In genomic region chr1:132199244-132199643, GRCm38 (mm10) we compare ENCODE assay signal across 15 mouse cellular contexts. TPM values are rescaled to one million over a fixed set of nuclear protein-coding genes. Genes with fewer than 3 reads are reported as not detected.
DNase-seq lines count a peak whose midpoint lies in the region; ATAC-seq and TF ChIP-seq lines count a peak whose summit lies in the region.
"Had no signal": no experiment of that assay in that cellular context is flagged by ENCODE, and none has a peak within 500 bp of the region (broad histone marks: within the 10 kb centered on the region; RNA-seq: fewer than 3 reads in every experiment).

No protein-coding gene starts in this region.

- H3K4me2 ChIP-seq in forebrain, embryonic 11.5 days (ENCODE audit: low read depth, low read length, severe bottlenecking) = no peak overlapping the region
- H3K4me2 ChIP-seq in midbrain, embryonic 14.5 days (ENCODE audit: low read length) = no peak overlapping the region

- H3K36me3 ChIP-seq in ES-Bruce4 (ENCODE audit: control insufficient read depth, insufficient read depth, low read length, poor library complexity, severe bottlenecking) = no peaks in the 10 kb centered on the region
- H3K36me3 ChIP-seq in forebrain, embryonic 11.5 days (ENCODE audit: control insufficient read depth, insufficient read depth, low read length) = no peaks in the 10 kb centered on the region
- H3K36me3 ChIP-seq in midbrain, embryonic 14.5 days (ENCODE audit: control insufficient read depth, insufficient read depth, low read length) = 0 out of 2 replicates have a peak, but pooled peaks cover 9% of the 10 kb centered on the region

- intact Hi-C loops in gastrocnemius, postnatal 14 days (cut with DNase I; ENCODE audit: low total_unique reads) = no loop called here

- no peaks in the 10 kb centered on the region for H3K27me3 ChIP-seq in ES-Bruce4 (ENCODE audit: control insufficient read depth, insufficient read depth, low read length, poor library complexity, severe bottlenecking)
- H3K27me3 ChIP-seq in forebrain, embryonic 11.5 days (ENCODE audit: control insufficient read depth, insufficient read depth, low read length) = no peaks in the 10 kb centered on the region
- no peaks in the 10 kb centered on the region for H3K27me3 ChIP-seq in midbrain, embryonic 14.5 days (ENCODE audit: control insufficient read depth, insufficient read depth, low read length)

- peak overlapping the region; percentile 88 for H3K27ac ChIP-seq in ES-Bruce4 (ENCODE audit: insufficient read depth, low read length)
- 0 out of 2 replicates have a peak overlapping the region, but pooled peaks have one; percentile 43 for H3K27ac ChIP-seq in forebrain, embryonic 11.5 days (ENCODE audit: low read depth, low read length)
- H3K27ac ChIP-seq in midbrain, embryonic 14.5 days (replicated peaks; ENCODE audit: low read depth, low read length) = peak overlapping the region; percentile 86

- TF ChIP-seq POLR2A in ES-Bruce4 (IDR thresholded peaks at IDR 0.05; ENCODE audit: insufficient read depth, low read length) = no peak

- 69% methylated on average over 6 of the region's 6 CpGs for whole genome bisulfite sequencing in forebrain, embryonic 11.5 days
- WGBS in midbrain, embryonic 14.5 days = 59% methylated on average over 6 of the region's 6 CpGs

- peak overlapping the region; percentile 49 for H3K4me3 ChIP-seq in ES-Bruce4 (ENCODE audit: low read depth, low read length)
- no peak overlapping the region for H3K4me3 ChIP-seq in forebrain, embryonic 11.5 days (ENCODE audit: low read depth, low read length)
- H3K4me3 ChIP-seq in midbrain, embryonic 14.5 days (replicated peaks; ENCODE audit: low read depth, low read length) = no peak overlapping the region

- TF ChIP-seq EP300 in ES-Bruce4 (IDR thresholded peaks at IDR 0.05; ENCODE audit: insufficient read depth, low read depth, low read length) = no peak

- peak; percentile 4 for DNase-seq in heart, postnatal 4 days
- DNase-seq in heart, adult 8-10 months (ENCODE audit: low spot score) = no peak
- DNase-seq in forebrain, embryonic 11.5 days (ENCODE audit: low spot score) = no peak
- DNase-seq in midbrain, embryonic 14.5 days = peak; percentile 15
- no peak for DNase-seq in gastrocnemius, postnatal 14 days
- no peak for DNase-seq in T-cell, adult 2 months (ENCODE audit: low spot score)
- DNase-seq: adrenal gland, postnatal 25 days; kidney, adult 9 months; lung, postnatal 14 days; thymus, adult 18-20 months had no signal

- no peak for TF ChIP-seq CTCF in ES-Bruce4 (IDR thresholded peaks at IDR 0.05; ENCODE audit: low read depth, low read length)

- no peak for ATAC-seq in forebrain, embryonic 11.5 days (replicated peaks; ENCODE audit: low FRiP score)
- ATAC-seq in midbrain, embryonic 14.5 days (ENCODE audit: low FRiP score, low TSS enrichment) = no peak

- H3K9me3 ChIP-seq in ES-Bruce4 (replicated peaks; ENCODE audit: control insufficient read depth, insufficient read depth, low read length, poor library complexity, severe bottlenecking) = peaks cover 12% of the 10 kb centered on the region; the same call in 1 of the 2 replicates
- no peaks in the 10 kb centered on the region for H3K9me3 ChIP-seq in forebrain, embryonic 11.5 days (ENCODE audit: control insufficient read depth, low read length)
- H3K9me3 ChIP-seq in midbrain, embryonic 14.5 days (ENCODE audit: control insufficient read depth, low read length) = no peaks in the 10 kb centered on the region

- peak overlapping the region; percentile 57 for H3K9ac ChIP-seq in ES-Bruce4 (ENCODE audit: low read depth, poor library complexity, severe bottlenecking)
- H3K9ac ChIP-seq in forebrain, embryonic 11.5 days (ENCODE audit: low read length) = no peak overlapping the region
- H3K9ac ChIP-seq in midbrain, embryonic 14.5 days (replicated peaks; ENCODE audit: low read length) = no peak overlapping the region; the same call in 1 of the 2 replicates

- peaks cover 20% of the 10 kb centered on the region for H3K4me1 ChIP-seq in ES-Bruce4 (ENCODE audit: control insufficient read depth, insufficient read depth, low read length)
- peaks cover 70% of the 10 kb centered on the region for H3K4me1 ChIP-seq in forebrain, embryonic 11.5 days (replicated peaks; ENCODE audit: control insufficient read depth, insufficient read depth, low read length)
- peaks cover 89% of the 10 kb centered on the region for H3K4me1 ChIP-seq in midbrain, embryonic 14.5 days (ENCODE audit: control insufficient read depth, insufficient read depth, low read length)

RNA-seq across cellular contexts. Expression of gene AC124108.1, which starts 8.0 kb away (rescaled TPM):
- not detected for total RNA-seq in heart, postnatal 4 days (2021)
- under 1 TPM in 1 of 4 experiments, not detected in 3; 0.09 TPM for total RNA-seq in heart, adult 8-10 months (2022)
- polyA plus RNA-seq in ES-Bruce4 (2011; ENCODE audit: insufficient read depth, insufficient read length, low read depth, missing spikeins) = 7.6 and 7.7 TPM in 2 replicates
- polyA plus RNA-seq in forebrain, embryonic 11.5 days (2014; fragmentation: Nextera tagmentation; extraction: Ambion mirVana) = 4.7 and 5.6 TPM in 2 replicates
- 4.4 and 4.5 TPM in 2 replicates for polyA plus RNA-seq in midbrain, embryonic 14.5 days (2014; fragmentation: Nextera tagmentation; extraction: Ambion mirVana)
- not detected for total RNA-seq in gastrocnemius, postnatal 14 days (2021)
- total RNA-seq: adrenal gland, postnatal 25 days; heart, postnatal 25 days; liver, adult 2 months had no signal
- polyA plus RNA-seq: liver, adult 2 months had no signal

RNA-seq across cellular contexts. Expression of gene Lemd1, which starts 8.0 kb away (rescaled TPM):
- not detected for total RNA-seq in heart, postnatal 4 days (2021)
- not detected for total RNA-seq in heart, adult 8-10 months (2022)
- polyA plus RNA-seq in ES-Bruce4 (2011; ENCODE audit: insufficient read depth, insufficient read length, low read depth, missing spikeins) = 16.8 and 20.0 TPM in 2 replicates
- 8.1 and 12.1 TPM in 2 replicates for polyA plus RNA-seq in forebrain, embryonic 11.5 days (2014; fragmentation: Nextera tagmentation; extraction: Ambion mirVana)
- 21.2 and 23.2 TPM in 2 replicates for polyA plus RNA-seq in midbrain, embryonic 14.5 days (2014; fragmentation: Nextera tagmentation; extraction: Ambion mirVana)
- not detected for total RNA-seq in gastrocnemius, postnatal 14 days (2021)
- total RNA-seq: adrenal gland, postnatal 25 days; heart, postnatal 25 days; liver, adult 2 months had no signal
- polyA plus RNA-seq: liver, adult 2 months had no signal

RNA-seq across cellular contexts. Expression of gene Gm10188, which starts 30.3 kb away (rescaled TPM):
- total RNA-seq in heart, postnatal 4 days (2021) = not detected
- not detected for total RNA-seq in heart, adult 8-10 months (2022)
- polyA plus RNA-seq in ES-Bruce4 (2011; ENCODE audit: insufficient read depth, insufficient read length, low read depth, missing spikeins) = not detected in 2 replicates
- polyA plus RNA-seq in forebrain, embryonic 11.5 days (2014; fragmentation: Nextera tagmentation; extraction: Ambion mirVana) = not detected in 2 replicates
- 0.70 TPM in 1 of 2 replicates, not detected in the other for polyA plus RNA-seq in midbrain, embryonic 14.5 days (2014; fragmentation: Nextera tagmentation; extraction: Ambion mirVana)
- total RNA-seq in gastrocnemius, postnatal 14 days (2021) = not detected
- total RNA-seq: adrenal gland, postnatal 25 days; heart, postnatal 25 days; layer of hippocampus, postnatal 25 days; liver, adult 2 months had no signal
- polyA plus RNA-seq: gonadal fat pad, adult 2 months; liver, adult 2 months had no signal

RNA-seq across cellular contexts. Expression of gene Cdk18, which starts 59.8 kb away (rescaled TPM):
- 1 to 10 TPM; 7.2 to 8.5 TPM for total RNA-seq in heart, postnatal 4 days (2021)
- 10 to 100 TPM; 16.9 to 21.5 (median 18.3) TPM for total RNA-seq in heart, adult 8-10 months (2022)
- 24.6 and 32.8 TPM in 2 replicates for polyA plus RNA-seq in ES-Bruce4 (2011; ENCODE audit: insufficient read depth, insufficient read length, low read depth, missing spikeins)
- polyA plus RNA-seq in forebrain, embryonic 11.5 days (2014; fragmentation: Nextera tagmentation; extraction: Ambion mirVana) = 0.35 and 0.96 TPM in 2 replicates
- 0.63 and 1.1 TPM in 2 replicates for polyA plus RNA-seq in midbrain, embryonic 14.5 days (2014; fragmentation: Nextera tagmentation; extraction: Ambion mirVana)
- total RNA-seq in gastrocnemius, postnatal 14 days (2021) = 1 to 10 TPM in 1 of 2 experiments, under 1 TPM in 1; 0.92 to 1.6 TPM

Comparison
In these comparisons a context has a peak if more than half of its experiments do, and no peak if none do; other contexts are left out.
1. DNase-seq: peak in heart, postnatal 4 days (single experiment) and midbrain, embryonic 14.5 days (single experiment); none in heart, adult 8-10 months (single experiment), forebrain, embryonic 11.5 days (single experiment), gastrocnemius, postnatal 14 days (single experiment) and T-cell, adult 2 months (single experiment).
2. Peak in every context shown above with its lines, with median percentiles within 50 percentile points of each other: H3K27ac ChIP-seq.